Mouse (Mus musculus) limb, embryonic 11.5 days (tissue): Measurements from ENCODE around the gene Pdcl. TPM values are rescaled to one million over a fixed set of nuclear protein-coding genes. Genes with fewer than 3 reads are reported as not detected.
A peak's percentile ranks its signal among the peaks of the same experiment; 100 is the strongest.

ENCODE experiments used
- ATAC-seq: fragments of 200-750 bp; cut with Nextera tagmentation; 2 replicates; pipeline ENCODE4 v1.8.0; 2017; ENCODE audit warnings: low read depth; ENCODE audit not compliant: insufficient number of reproducible peaks, low FRiP score, low TSS enrichment
- DNase-seq: peaks from one replicate; pipeline ENCODE4 v3.0.0-alpha.2; 2015; ENCODE audit warnings: low spot score
- H3K27ac ChIP-seq: fragments of 300-500 bp; sonication (generic); replicated peaks from 2 replicates; pipeline ENCODE4 v1.5.1; 2014; ENCODE audit warnings: low read depth, mild to moderate bottlenecking, low read length
- H3K27me3 ChIP-seq: fragments of 300-500 bp; sonication (generic); 2 replicates; pipeline ENCODE4 v1.6.1; 2014; ENCODE audit warnings: mild to moderate bottlenecking, low read length, mixed read lengths; ENCODE audit not compliant: control insufficient read depth, insufficient read depth
- H3K36me3 ChIP-seq: fragments of 300-500 bp; sonication (generic); 2 replicates; pipeline ENCODE4 v1.6.1; 2014; ENCODE audit warnings: mild to moderate bottlenecking, low read length, moderate library complexity, mixed read lengths; ENCODE audit not compliant: control insufficient read depth, insufficient read depth
- H3K4me1 ChIP-seq: fragments of 300-500 bp; sonication (generic); 2 replicates; pipeline ENCODE4 v1.6.1; 2014; ENCODE audit warnings: low read length, mixed read lengths; ENCODE audit not compliant: control insufficient read depth, insufficient read depth
- H3K4me2 ChIP-seq: fragments of 300-500 bp; sonication (generic); 2 replicates; pipeline ENCODE4 v1.6.1; 2014; ENCODE audit warnings: low read depth, mild to moderate bottlenecking, moderate library complexity; ENCODE audit not compliant: severe bottlenecking
- H3K4me3 ChIP-seq: fragments of 300-500 bp; sonication (generic); 2 replicates; pipeline ENCODE4 v1.5.1; 2014; ENCODE audit warnings: low read depth, low read length
- H3K9ac ChIP-seq: fragments of 300-500 bp; sonication (generic); 2 replicates; pipeline ENCODE4 v1.6.1; 2014; ENCODE audit warnings: mild to moderate bottlenecking, low read length
- H3K9me3 ChIP-seq: fragments of 300-500 bp; sonication (generic); 2 replicates; pipeline ENCODE4 v1.6.1; 2016; ENCODE audit warnings: low read length; ENCODE audit not compliant: control insufficient read depth
- WGBS: fragments of 180-500 bp; shearing (Covaris S2); extraction: QIAGEN DNeasy Blood & Tissue Kit; methylation state at CpG from one replicate; pipeline ENCODE4 v1.1.7; 2014; 5-methylcytosine and 5-hydroxymethylcytosine counted together
- polyA plus RNA-seq: library from polyadenylated mRNA; unstranded; fragments of >200 nt; fragmentation: Nextera tagmentation; extraction: Ambion mirVana; gene quantifications from 2 replicates; pipeline ENCODE4 v1.2.1, GENCODE M21; 2014

Pdcl gene
- polyA plus RNA-seq, 1 experiment from 2014 or later = 47.1 TPM

GRCm38 (mm10) chr2:37351671-37352070, 7.5 kb downstream of the Pdcl start:
- H3K4me2 ChIP-seq = no peak overlapping the region
- no peak for DNase-seq
- 88% methylated on average over 7 of the region's 7 CpGs for WGBS

GRCm38 (mm10) chr2:37338497-37339187, 20.5 kb downstream of the Pdcl start:
- Histone ChIP-seq H3K4me1 (no peaks in the 10 kb centered on the region), H3K9me3 (no peaks in the 10 kb centered on the region), H3K27ac (no peak overlapping the region), H3K36me3 (no peaks in the 10 kb centered on the region), H3K27me3 (no peaks in the 10 kb centered on the region), H3K9ac (no peak overlapping the region), H3K4me2 (no peak overlapping the region), H3K4me3 (no peak overlapping the region)
- peak; percentile 57 for DNase-seq
- WGBS = 64% methylated on average over 10 of the region's 10 CpGs
- ATAC-seq = no peak

More at GRCm38 (mm10) chr2:37351671-37352070, 7.5 kb downstream of the Pdcl start:
- Histone ChIP-seq H3K27me3 (no peaks in the 10 kb centered on the region), H3K9ac (no peak overlapping the region), H3K4me3 (no peak overlapping the region), H3K27ac (no peak overlapping the region), H3K36me3 (peaks cover 26% of the 10 kb centered on the region), H3K9me3 (no peaks in the 10 kb centered on the region), H3K4me1 (no peaks in the 10 kb centered on the region)
- no peak for ATAC-seq

GRCm38 (mm10) chr2:37333321-37333720, 25.8 kb downstream of the Pdcl start:
- H3K4me3 ChIP-seq = no peak overlapping the region
- no peak overlapping the region for H3K4me2 ChIP-seq
- H3K4me1 ChIP-seq = no peaks in the 10 kb centered on the region
- no peak for ATAC-seq
- H3K9ac ChIP-seq = no peak overlapping the region
- H3K36me3 ChIP-seq = no peaks in the 10 kb centered on the region
- H3K27ac ChIP-seq = no peak overlapping the region
- WGBS = 86% methylated on average over 2 of the region's 2 CpGs
- no peak for DNase-seq
- H3K9me3 ChIP-seq = no peaks in the 10 kb centered on the region; the same call in 1 of the 2 replicates
- no peaks in the 10 kb centered on the region for H3K27me3 ChIP-seq

- no peaks in the 10 kb centered on the region for H3K36me3 ChIP-seq
- ATAC-seq (no peak), DNase-seq (no peak)
- no peaks in the 10 kb centered on the region for H3K4me1 ChIP-seq
- H3K4me3 ChIP-seq = no peak within 1 kb of the TSS
- 85% methylated on average over 1 of the region's 1 CpGs for WGBS
- H3K27me3 ChIP-seq = no peaks in the 10 kb centered on the region
- no peak within 1 kb of the TSS for H3K9ac ChIP-seq
- no peak within 1 kb of the TSS for H3K27ac ChIP-seq
- H3K9me3 ChIP-seq = no peaks in the 10 kb centered on the region
- H3K4me2 ChIP-seq = no peak within 1 kb of the TSS
These were observed 32.9 kb downstream of the Pdcl start, which contains the start of gene Olfr368 for GRCm38 (mm10) chr2:37326215-37326614. Olfr368 (plus strand) TSS chr2:37326515.

Other genes starting within 250 kb of the Pdcl start
- not detected in 2 replicates for gene Olfr362, start 241.4 kb downstream of the Pdcl start, polyA plus RNA-seq
- gene Olfr364-ps1, start 220.0 kb downstream of the Pdcl start, polyA plus RNA-seq = not detected in 2 replicates
- not detected in 2 replicates for gene Olfr365, start 171.1 kb downstream of the Pdcl start, polyA plus RNA-seq
- gene Olfr366, start 147.8 kb downstream of the Pdcl start, polyA plus RNA-seq = not detected in 2 replicates
- gene Olfr368, start 32.8 kb downstream of the Pdcl start, polyA plus RNA-seq = not detected in 2 replicates
- 17.0 and 20.8 TPM in 2 replicates for gene Rc3h2, start 63.6 kb upstream of the Pdcl start, polyA plus RNA-seq
- 12.7 and 13.6 TPM in 2 replicates for gene Zbtb26, start 83.8 kb upstream of the Pdcl start, polyA plus RNA-seq
- gene Zbtb6, start 83.8 kb upstream of the Pdcl start, polyA plus RNA-seq = 5.4 and 5.6 TPM in 2 replicates
- 44.4 and 44.5 TPM in 2 replicates for gene Rabgap1, start 83.9 kb upstream of the Pdcl start, polyA plus RNA-seq
- 1.3 and 1.5 TPM in 2 replicates for gene Gpr21, start 157.0 kb upstream of the Pdcl start, polyA plus RNA-seq